In the genomic region with DNA sequence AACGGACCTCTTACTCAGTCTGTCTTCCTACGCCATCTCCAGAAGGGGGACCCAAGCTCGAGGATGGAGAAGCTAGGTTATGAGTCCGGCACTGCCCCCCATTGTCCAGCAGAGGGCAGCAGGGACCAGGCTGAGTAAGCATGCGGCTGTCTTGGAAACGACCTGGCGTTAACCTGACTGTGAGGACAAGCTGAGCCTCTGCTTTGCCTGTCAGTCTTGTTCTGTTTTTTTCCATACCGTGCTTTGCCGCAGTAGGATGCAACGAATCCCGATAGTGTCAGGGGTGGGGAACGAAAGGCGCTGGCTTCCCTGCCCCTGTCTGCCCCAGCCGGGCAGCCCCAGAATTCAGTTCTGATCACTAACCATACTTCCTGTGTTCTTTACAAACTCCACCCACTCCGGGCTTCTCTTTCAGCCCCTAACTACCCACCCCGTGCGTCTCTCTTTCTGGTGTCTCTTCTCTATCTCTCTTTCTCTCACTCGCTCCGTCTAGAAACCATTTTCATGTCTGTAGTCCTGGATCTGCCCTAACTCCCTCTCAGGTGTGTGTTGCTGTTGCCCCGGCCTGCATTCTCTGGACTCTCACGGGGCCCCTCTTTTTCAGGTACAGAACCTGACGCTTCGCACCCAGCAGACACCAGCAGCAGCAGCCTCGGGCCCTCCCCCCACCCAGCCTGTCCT, we compare ENCODE assay signal across 8 mouse cellular contexts. TPM values are rescaled to one million over a fixed set of nuclear protein-coding genes. Genes with fewer than 3 reads are reported as not detected.
DNase-seq lines count a peak whose midpoint lies in the region; ATAC-seq lines count a peak whose summit lies in the region.

No protein-coding gene starts in this region.

- no peak overlapping the region for H3K9ac ChIP-seq in hindbrain, embryonic 15.5 days

- H3K4me2 ChIP-seq in hindbrain, embryonic 15.5 days = peak overlapping the region; percentile 46

- H3K9me3 ChIP-seq in hindbrain, embryonic 15.5 days = no peaks in the 10 kb centered on the region

- H3K27ac ChIP-seq in hindbrain, embryonic 15.5 days (replicated peaks) = peak overlapping the region; percentile 28; the same call in 1 of the 2 replicates

- H3K4me1 ChIP-seq in hindbrain, embryonic 15.5 days (replicated peaks) = peaks cover 41% of the 10 kb centered on the region

- whole genome bisulfite sequencing in hindbrain, embryonic 15.5 days = 5% methylated on average over 24 of the region's 24 CpGs

- DNase-seq in R1 (ENCODE audit: low read depth, low spot score) = peak; percentile 96
- peak; percentile 95 to 96 for DNase-seq in cerebellum, postnatal 25 days
- DNase-seq in frontal cortex, postnatal 25 days (ENCODE audit: low spot score in 2 of 2) = peak; percentile 88 to 94
- DNase-seq in left cerebral cortex, adult 11 months (ENCODE audit: low spot score) = peak; percentile 90
- peak; percentile 90 to 95 for DNase-seq in lung, postnatal 4 days
- DNase-seq in right cerebral cortex, adult 18-20 months = peak; percentile 94
- DNase-seq in urinary bladder, postnatal 10 days (ENCODE audit: low spot score) = peak; percentile 68

- 0 out of 2 replicates have a peak, but pooled peaks cover 2% of the 10 kb centered on the region for H3K36me3 ChIP-seq in hindbrain, embryonic 15.5 days

- no peaks in the 10 kb centered on the region for H3K27me3 ChIP-seq in hindbrain, embryonic 15.5 days

- H3K4me3 ChIP-seq in hindbrain, embryonic 15.5 days = no peak overlapping the region

- peak; percentile 79 for ATAC-seq in hindbrain, embryonic 15.5 days (ENCODE audit: low FRiP score, low read depth)

RNA-seq across cellular contexts. Expression of gene A3galt2, which starts 43.6 kb away (rescaled TPM):
- polyA plus RNA-seq in hindbrain, embryonic 15.5 days (2015; fragmentation: Nextera tagmentation; extraction: Ambion mirVana) = 0.18 and 0.24 TPM in 2 replicates

RNA-seq across cellular contexts. Expression of gene Phc2, which starts 57.1 kb away (rescaled TPM):
- polyA plus RNA-seq in hindbrain, embryonic 15.5 days (2015; fragmentation: Nextera tagmentation; extraction: Ambion mirVana) = 67.0 and 71.5 TPM in 2 replicates
